Mouse (Mus musculus) heart, adult 2 months (tissue): Measurements from ENCODE around the gene Angptl1. TPM values are rescaled to one million over a fixed set of nuclear protein-coding genes. Genes with fewer than 3 reads are reported as not detected.

Experiments used
- DNase-seq, 2 experiments: peaks; one replicate each; pipeline ENCODE4 v3.0.0; 2021
- H3K27ac ChIP-seq: fragments of 200-600 bp; 2 replicates; pipeline ENCODE4 v1.8.1; 2022
- H3K27me3 ChIP-seq: fragments of 200-500 bp; 2 replicates; pipeline ENCODE4 v1.6.1; 2012; ENCODE audit warnings: mild to moderate bottlenecking, low read length, inconsistent platforms, mixed read lengths; ENCODE audit not compliant: control insufficient read depth, insufficient read depth
- H3K36me3 ChIP-seq: fragments of 200-500 bp; 2 replicates; pipeline ENCODE4 v1.6.1; 2012; ENCODE audit warnings: low read length, inconsistent platforms; ENCODE audit not compliant: control insufficient read depth, insufficient read depth
- H3K4me1 ChIP-seq: fragments of 200-500 bp; 2 replicates; pipeline ENCODE4 v1.6.1; 2011; ENCODE audit warnings: low read length; ENCODE audit not compliant: control insufficient read depth, insufficient read depth
- H3K4me3 ChIP-seq: fragments of 200-600 bp; 2 replicates; pipeline ENCODE4 v1.8.1; 2022
- H3K79me2 ChIP-seq: fragments of 200-500 bp; replicated peaks from 2 replicates; pipeline ENCODE4 v1.6.1; 2012; ENCODE audit warnings: mild to moderate bottlenecking, inconsistent platforms, low read length, moderate library complexity, mixed read lengths; ENCODE audit not compliant: control insufficient read depth, insufficient read depth
- H3K9ac ChIP-seq: fragments of 200-500 bp; 2 replicates; pipeline ENCODE4 v1.6.1; 2012; ENCODE audit warnings: low read depth, mild to moderate bottlenecking, control low read depth, inconsistent platforms, low read length, mixed read lengths
- CTCF ChIP-seq: fragments of 200-600 bp; IDR thresholded peaks from 2 replicates; pipeline ENCODE4 v1.8.1; 2022; ENCODE audit warnings: antibody characterized with exemption, mild to moderate bottlenecking, moderate library complexity
- EP300 ChIP-seq: fragments of 200-500 bp; IDR thresholded peaks from 2 replicates; pipeline ENCODE4 v1.6.1; 2011; ENCODE audit warnings: low read depth, low read length, control low read depth; ENCODE audit not compliant: insufficient read depth
- POLR2A ChIP-seq: fragments of 200-500 bp; IDR thresholded peaks from 2 replicates; pipeline ENCODE4 v1.6.1; 2011; ENCODE audit warnings: mild to moderate bottlenecking, low read depth, low read length, control low read depth; ENCODE audit not compliant: insufficient read depth
- WGBS: fragments of 180-500 bp; shearing (Covaris S2); methylation state at CpG from one replicate; pipeline ENCODE4 v1.1.7; 2018; 5-methylcytosine and 5-hydroxymethylcytosine counted together
- intact Hi-C: fragments of 180-260 bp; cut with DNase I; formaldehyde crosslinking; loops from one replicate; pipeline ENCODE4 v1.15.1; 2025
- polyA plus RNA-seq: library from polyadenylated mRNA; depleted of rRNA; stranded (reverse); fragments of >200 nt; gene quantifications from 2 replicates; pipeline ENCODE4 v1.2.3, GENCODE M21; 2012
- total RNA-seq, 2 experiments: library from RNA; stranded (reverse); gene quantifications; 2 replicates each; pipeline ENCODE4 v1.2.3; 2021

Gene Angptl1
- total and polyA plus RNA-seq, 3 experiments: 1.2 to 3.6 (median 2.2) TPM

DNA sequence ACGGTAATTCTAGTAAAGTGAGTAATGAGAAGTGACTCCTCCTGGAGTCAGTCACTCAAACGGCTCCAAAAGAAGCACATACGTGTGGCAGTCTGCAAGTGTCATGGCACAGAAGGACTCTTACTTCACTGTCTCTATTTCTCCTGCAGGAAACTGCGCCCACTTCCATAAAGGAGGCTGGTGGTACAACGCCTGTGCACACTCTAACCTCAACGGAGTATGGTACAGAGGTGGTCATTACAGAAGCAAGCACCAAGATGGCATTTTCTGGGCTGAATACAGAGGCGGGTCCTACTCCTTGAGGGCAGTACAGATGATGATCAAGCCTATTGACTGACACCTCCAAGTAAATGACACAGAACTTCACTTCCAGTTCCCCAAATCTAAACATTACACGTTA, 21.9 kb downstream of the Angptl1 start:
- no peak for DNase-seq
- 86% methylated on average over 8 of the region's 8 CpGs for WGBS

GRCm38 (mm10) chr1:156861475-156862043, 23.2 kb downstream of the Angptl1 start:
- intact Hi-C loops: no loop called here
- Histone ChIP-seq H3K36me3 (peaks cover 1% of the 10 kb centered on the region; the same call in 1 of the 2 replicates), H3K4me1 (peaks cover 1% of the 10 kb centered on the region; the same call in 1 of the 2 replicates), H3K9ac (no peak overlapping the region), H3K27ac (no peak overlapping the region), H3K27me3 (no peaks in the 10 kb centered on the region), H3K4me3 (no peak overlapping the region), H3K79me2 (no peaks in the 10 kb centered on the region)
- 37% methylated on average over 4 of the region's 4 CpGs for WGBS
- DNase-seq: no peak
- TF ChIP-seq POLR2A (no peak), EP300 (no peak), CTCF (peak; percentile 54)

More for the DNA sequence above, 21.9 kb downstream of the Angptl1 start:
- peaks cover 1% of the 10 kb centered on the region; the same call in 1 of the 2 replicates for H3K4me1 ChIP-seq
- TF ChIP-seq EP300 (no peak), CTCF (no peak), POLR2A (no peak)
- no peak overlapping the region for H3K9ac ChIP-seq
- H3K36me3 ChIP-seq: peaks cover 1% of the 10 kb centered on the region; the same call in 1 of the 2 replicates
- H3K27me3 ChIP-seq: no peaks in the 10 kb centered on the region
- intact Hi-C loops: no loop called here
- no peak overlapping the region for H3K4me3 ChIP-seq
- no peak overlapping the region for H3K27ac ChIP-seq
- no peaks in the 10 kb centered on the region for H3K79me2 ChIP-seq

GRCm38 (mm10) chr1:156863726-156864125, 25.4 kb downstream of the Angptl1 start:
- intact Hi-C loops: no loop called here
- H3K36me3 ChIP-seq: peaks cover 1% of the 10 kb centered on the region; the same call in 1 of the 2 replicates
- no peak overlapping the region for H3K27ac ChIP-seq
- peaks cover 1% of the 10 kb centered on the region; the same call in 1 of the 2 replicates for H3K4me1 ChIP-seq
- TF ChIP-seq EP300 (no peak), POLR2A (no peak), CTCF (no peak)
- DNase-seq: no peak
- no peak overlapping the region for H3K9ac ChIP-seq
- no peaks in the 10 kb centered on the region for H3K27me3 ChIP-seq
- no peak overlapping the region for H3K4me3 ChIP-seq
- H3K79me2 ChIP-seq: no peaks in the 10 kb centered on the region
- WGBS: 63% methylated on average over 3 of the region's 3 CpGs

DNA sequence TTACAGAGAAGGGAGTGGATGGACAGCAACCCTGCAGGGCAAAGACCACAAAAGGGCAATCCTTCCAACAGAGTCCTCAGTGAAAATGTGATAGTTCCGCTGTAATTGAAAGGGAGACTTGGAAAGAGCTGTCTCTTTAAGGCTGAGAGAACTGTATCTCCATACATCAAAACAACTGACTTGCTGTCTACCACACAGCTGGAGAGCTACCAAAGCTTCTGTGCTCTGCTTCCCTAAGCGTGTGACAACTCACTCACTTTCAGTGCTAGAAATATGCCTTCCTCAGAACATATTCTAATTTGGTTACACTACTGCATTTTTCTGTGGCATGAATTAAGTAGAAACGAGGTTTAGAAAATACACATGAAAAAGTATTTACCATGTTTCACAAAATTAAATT, 25.9 kb downstream of the Angptl1 start:
- Histone ChIP-seq H3K27ac (no peak overlapping the region), H3K9ac (no peak overlapping the region), H3K36me3 (peaks cover 1% of the 10 kb centered on the region; the same call in 1 of the 2 replicates), H3K27me3 (no peaks in the 10 kb centered on the region), H3K4me3 (no peak overlapping the region), H3K4me1 (peaks cover 1% of the 10 kb centered on the region; the same call in 1 of the 2 replicates), H3K79me2 (no peaks in the 10 kb centered on the region)
- DNase-seq: no peak
- TF ChIP-seq CTCF (no peak), POLR2A (no peak), EP300 (no peak)
- intact Hi-C loops: no loop called here
- WGBS: 58% methylated on average over 3 of the region's 3 CpGs

DNA sequence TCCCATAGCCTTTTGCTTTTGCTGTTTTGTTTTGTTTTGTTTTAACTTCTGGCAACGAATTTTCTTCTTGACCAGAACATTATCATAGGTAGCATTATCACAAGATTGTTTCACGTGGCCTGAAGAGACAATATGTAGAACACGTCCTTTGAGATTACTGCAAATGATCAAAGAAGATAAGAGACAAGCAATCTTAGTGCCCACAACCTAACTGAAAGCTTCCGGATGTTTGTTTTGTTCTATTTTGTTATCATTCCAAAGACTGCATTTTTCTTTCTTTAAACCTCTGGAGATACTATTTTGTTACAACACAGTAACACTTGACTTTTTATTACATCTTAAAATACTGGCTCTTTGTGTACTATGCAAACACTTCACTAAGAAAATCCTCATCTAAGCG, 31.7 kb downstream of the Angptl1 start:
- Histone ChIP-seq H3K79me2 (no peaks in the 10 kb centered on the region), H3K27me3 (no peaks in the 10 kb centered on the region), H3K27ac (no peak overlapping the region), H3K9ac (no peak overlapping the region), H3K36me3 (no peaks in the 10 kb centered on the region), H3K4me1 (no peaks in the 10 kb centered on the region), H3K4me3 (no peak overlapping the region)
- DNase-seq: no peak
- WGBS: 68% methylated on average over 5 of the region's 5 CpGs
- no peak for TF ChIP-seq CTCF
- no peak for TF ChIP-seq POLR2A
- no peak for TF ChIP-seq EP300
- intact Hi-C loops: no loop called here

DNA sequence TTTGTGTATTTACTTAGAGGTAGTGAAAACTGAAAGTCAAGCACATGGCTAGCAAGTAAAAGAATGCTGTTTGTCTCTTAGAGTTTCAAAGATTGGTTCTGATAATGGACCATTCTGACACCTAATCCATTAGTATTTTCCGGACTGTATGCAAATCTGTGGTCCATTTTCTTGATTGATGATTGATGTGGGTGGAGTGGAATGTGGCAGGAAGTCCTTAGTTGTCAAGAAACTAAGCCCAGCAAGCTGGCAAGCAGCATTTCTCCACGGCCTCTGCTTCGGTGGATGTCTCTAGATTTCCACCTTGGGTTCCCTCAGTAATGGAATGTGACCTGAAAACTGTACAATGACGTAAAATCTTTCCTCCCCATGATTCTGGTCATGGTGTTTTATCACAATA, 32.3 kb downstream of the Angptl1 start:
- H3K27ac ChIP-seq: no peak overlapping the region
- 72% methylated on average over 4 of the region's 4 CpGs for WGBS
- H3K4me1 ChIP-seq: no peaks in the 10 kb centered on the region
- H3K27me3 ChIP-seq: no peaks in the 10 kb centered on the region
- H3K79me2 ChIP-seq: no peaks in the 10 kb centered on the region
- H3K4me3 ChIP-seq: no peak overlapping the region
- H3K36me3 ChIP-seq: no peaks in the 10 kb centered on the region
- no peak for TF ChIP-seq EP300
- no peak overlapping the region for H3K9ac ChIP-seq
- intact Hi-C loops: no loop called here
- DNase-seq: no peak
